Mouse (Mus musculus) small intestine, adult 2 months (tissue): ENCODE data around the gene Gpr107.

Source experiments
- CTCF ChIP-seq: fragments of 200-500 bp; IDR thresholded peaks from 2 replicates; pipeline ENCODE4 v1.5.1; 2012; ENCODE audit warnings: low read depth, mild to moderate bottlenecking, control low read depth, inconsistent platforms, low read length, moderate library complexity, mixed read lengths; ENCODE audit not compliant: insufficient replicate concordance, insufficient read length; ENCODE audit errors: extremely low read depth
- POLR2A ChIP-seq: fragments of 200-500 bp; IDR thresholded peaks from 2 replicates; pipeline ENCODE4 v1.6.1; 2012; ENCODE audit warnings: low read depth, mild to moderate bottlenecking, control low read depth, inconsistent platforms, low read length, moderate library complexity

- TF ChIP-seq CTCF (no peak), POLR2A (no peak)
Measured at GRCm38 (mm10) chr2:31164841-31165455, 12.8 kb downstream of the Gpr107 start.
